Mouse (Mus musculus) heart, embryonic 14.5 days (tissue): ENCODE data around the gene Atrnl1. TPM values are rescaled to one million over a fixed set of nuclear protein-coding genes. Genes with fewer than 3 reads are reported as not detected.

Experiments
- ATAC-seq: fragments of 200-750 bp; cut with Nextera tagmentation; 2 replicates; pipeline ENCODE4 v1.8.0; 2017; ENCODE audit warnings: low read depth, moderate TSS enrichment; ENCODE audit not compliant: insufficient number of reproducible peaks, insufficient read depth, low FRiP score
- H3K27ac ChIP-seq, 2 experiments: fragments of 200-500 bp in 1 of 2; fragments of 300-500 bp in 1 of 2; sonication (generic) in 1 of 2; replicated peaks in 1 of 2; 2 replicates each; pipeline ENCODE4 v1.5.1; 2012 to 2014; ENCODE audit warnings: low read depth in 2 of 2, low read length in 2 of 2, control low read depth in 1 of 2, mild to moderate bottlenecking in 1 of 2, mixed read lengths in 1 of 2; ENCODE audit not compliant: control insufficient read depth in 1 of 2, insufficient read depth in 1 of 2
- H3K27me3 ChIP-seq: fragments of 300-500 bp; sonication (generic); 2 replicates; pipeline ENCODE4 v1.6.1; 2014; ENCODE audit warnings: mild to moderate bottlenecking, low read length, control low read depth; ENCODE audit not compliant: control insufficient read depth, insufficient read depth
- H3K36me3 ChIP-seq: fragments of 300-500 bp; sonication (generic); 2 replicates; pipeline ENCODE4 v1.6.1; 2014; ENCODE audit warnings: mild to moderate bottlenecking, control low read depth, low read length, mixed read lengths; ENCODE audit not compliant: control insufficient read depth, insufficient read depth
- H3K4me1 ChIP-seq, 2 experiments: fragments of 200-500 bp in 1 of 2; fragments of 300-500 bp in 1 of 2; sonication (generic) in 1 of 2; 2 replicates each; pipeline ENCODE4 v1.6.1; 2012 to 2014; ENCODE audit warnings: low read length in 2 of 2, control low read depth in 1 of 2, mixed read lengths in 1 of 2; ENCODE audit not compliant: control insufficient read depth in 2 of 2, insufficient read depth in 2 of 2
- H3K4me2 ChIP-seq: fragments of 300-500 bp; sonication (generic); 2 replicates; pipeline ENCODE4 v1.6.1; 2014; ENCODE audit warnings: mild to moderate bottlenecking, low read length
- H3K4me3 ChIP-seq, 2 experiments: fragments of 200-500 bp in 1 of 2; fragments of 300-500 bp in 1 of 2; sonication (generic) in 1 of 2; 2 replicates each; pipeline ENCODE4 v1.5.1; 2012 to 2014; ENCODE audit warnings: low read length in 2 of 2, mild to moderate bottlenecking in 2 of 2, control low read depth in 1 of 2, low read depth in 1 of 2, moderate library complexity in 1 of 2; ENCODE audit not compliant: control insufficient read depth in 1 of 2, insufficient read depth in 1 of 2
- H3K9ac ChIP-seq: fragments of 300-500 bp; sonication (generic); 2 replicates; pipeline ENCODE4 v1.6.1; 2014; ENCODE audit warnings: mild to moderate bottlenecking, low read length
- H3K9me3 ChIP-seq: fragments of 300-500 bp; sonication (generic); 2 replicates; pipeline ENCODE4 v1.6.1; 2016; ENCODE audit warnings: low read length, control low read depth; ENCODE audit not compliant: control insufficient read depth
- WGBS: fragments of 180-500 bp; shearing (Covaris S2); extraction: QIAGEN DNeasy Blood & Tissue Kit; methylation state at CpG from one replicate; pipeline ENCODE4 v1.1.7; 2014; 5-methylcytosine and 5-hydroxymethylcytosine counted together
- polyA plus RNA-seq: library from polyadenylated mRNA; unstranded; fragments of >200 nt; fragmentation: Nextera tagmentation; extraction: Ambion mirVana; gene quantifications from 2 replicates; pipeline ENCODE4 v1.2.1, GENCODE M21; 2014

Atrnl1 gene
- polyA plus RNA-seq, 1 experiment from 2014 or later = 4.2 TPM

GRCm38 (mm10) chr19:57956459-57956858 lies 345.6 kb downstream of the Atrnl1 start:
- no peak overlapping the region for H3K9ac ChIP-seq
- no peak overlapping the region for H3K27ac ChIP-seq
- H3K9me3 ChIP-seq = no peaks in the 10 kb centered on the region
- no peak overlapping the region for H3K4me2 ChIP-seq
- WGBS = 69% methylated on average over 3 of the region's 3 CpGs
- H3K36me3 ChIP-seq = no peaks in the 10 kb centered on the region
- H3K4me1 ChIP-seq = no peaks in the 10 kb centered on the region
- H3K4me3 ChIP-seq = no peak overlapping the region
- no peak for ATAC-seq
- no peaks in the 10 kb centered on the region for H3K27me3 ChIP-seq

GRCm38 (mm10) chr19:57957363-57957762 lies 346.5 kb downstream of the Atrnl1 start:
- Histone ChIP-seq H3K27me3 (no peaks in the 10 kb centered on the region), H3K4me3 (no peak overlapping the region), H3K9me3 (no peaks in the 10 kb centered on the region), H3K9ac (no peak overlapping the region), H3K4me1 (no peaks in the 10 kb centered on the region), H3K27ac (no peak overlapping the region), H3K36me3 (no peaks in the 10 kb centered on the region), H3K4me2 (no peak overlapping the region)
- WGBS = 86% methylated on average over 3 of the region's 3 CpGs
- ATAC-seq = no peak

GRCm38 (mm10) chr19:57958154-57958553 lies 347.3 kb downstream of the Atrnl1 start:
- no peaks in the 10 kb centered on the region for H3K36me3 ChIP-seq
- ATAC-seq = no peak
- no peak overlapping the region for H3K4me3 ChIP-seq
- no peak overlapping the region for H3K9ac ChIP-seq
- H3K9me3 ChIP-seq = no peaks in the 10 kb centered on the region
- H3K27me3 ChIP-seq = no peaks in the 10 kb centered on the region
- H3K27ac ChIP-seq = no peak overlapping the region
- no peaks in the 10 kb centered on the region for H3K4me1 ChIP-seq
- no peak overlapping the region for H3K4me2 ChIP-seq

- no peak overlapping the region for H3K27ac ChIP-seq
- WGBS = 30% methylated on average over 5 of the region's 5 CpGs
- no peaks in the 10 kb centered on the region for H3K27me3 ChIP-seq
- no peak overlapping the region for H3K4me2 ChIP-seq
- no peak overlapping the region for H3K4me3 ChIP-seq
- H3K4me1 ChIP-seq = no peaks in the 10 kb centered on the region
- no peaks in the 10 kb centered on the region for H3K9me3 ChIP-seq
- ATAC-seq = no peak
- H3K9ac ChIP-seq = no peak overlapping the region
- no peaks in the 10 kb centered on the region for H3K36me3 ChIP-seq
These were observed 347.9 kb downstream of the Atrnl1 start for GRCm38 (mm10) chr19:57958726-57959125.

- H3K4me1 ChIP-seq = no peaks in the 10 kb centered on the region
- ATAC-seq = no peak
- 0 out of 2 replicates have a peak, but pooled peaks cover 2% of the 10 kb centered on the region for H3K9me3 ChIP-seq
- H3K9ac ChIP-seq = no peak overlapping the region
- H3K4me2 ChIP-seq = no peak overlapping the region
- H3K36me3 ChIP-seq = no peaks in the 10 kb centered on the region
- no peak overlapping the region for H3K4me3 ChIP-seq
- no peak overlapping the region for H3K27ac ChIP-seq
- WGBS = 80% methylated on average over 3 of the region's 3 CpGs
- H3K27me3 ChIP-seq = no peaks in the 10 kb centered on the region
These were observed 350.5 kb downstream of the Atrnl1 start for GRCm38 (mm10) chr19:57961321-57961720.

- H3K9me3 ChIP-seq = 0 out of 2 replicates have a peak, but pooled peaks cover 2% of the 10 kb centered on the region
- H3K36me3 ChIP-seq = no peaks in the 10 kb centered on the region
- H3K9ac ChIP-seq = no peak overlapping the region
- no peaks in the 10 kb centered on the region for H3K4me1 ChIP-seq
- ATAC-seq = no peak
- WGBS = 87% methylated on average over 16 of the region's 16 CpGs
- no peaks in the 10 kb centered on the region for H3K27me3 ChIP-seq
- no peak overlapping the region for H3K4me2 ChIP-seq
- H3K4me3 ChIP-seq = no peak overlapping the region
- H3K27ac ChIP-seq = no peak overlapping the region
These were observed 351.2 kb downstream of the Atrnl1 start for GRCm38 (mm10) chr19:57961738-57962640.

GRCm38 (mm10) chr19:57963874-57964273 lies 353.0 kb downstream of the Atrnl1 start:
- Histone ChIP-seq H3K4me1 (no peaks in the 10 kb centered on the region), H3K4me3 (no peak overlapping the region), H3K36me3 (no peaks in the 10 kb centered on the region), H3K9me3 (0 out of 2 replicates have a peak, but pooled peaks cover 2% of the 10 kb centered on the region), H3K9ac (no peak overlapping the region), H3K27me3 (no peaks in the 10 kb centered on the region), H3K27ac (no peak overlapping the region), H3K4me2 (no peak overlapping the region)
- no peak for ATAC-seq
- 83% methylated on average over 6 of the region's 6 CpGs for WGBS
